Mouse (Mus musculus) MEL (cell line): ENCODE results near the gene Nosip.

Source experiments
- BHLHE40 ChIP-seq: IDR thresholded peaks from 2 replicates; pipeline ENCODE4 v1.6.1; 2012; ENCODE audit warnings: low read depth, mild to moderate bottlenecking, inconsistent platforms, low read length, improper control_type of control experiment, borderline replicate concordance
- CTCF ChIP-seq, 3 experiments: IDR thresholded peaks in 2 of 3; conservative IDR thresholded peaks in 1 of 3; 2 replicates each; pipeline ENCODE4 v1.5.1; 2011 to 2012; ENCODE audit warnings: low read length in 3 of 3, low read depth in 2 of 3, mild to moderate bottlenecking in 2 of 3, improper control_type of control experiment in 1 of 3, inconsistent platforms in 1 of 3, mixed read lengths in 1 of 3, moderate library complexity in 1 of 3; ENCODE audit not compliant: control insufficient read depth in 1 of 3, insufficient read depth in 1 of 3, poor library complexity in 1 of 3, severe bottlenecking in 1 of 3
- EP300 ChIP-seq, 2 experiments: IDR thresholded peaks; 2 replicates each; pipeline ENCODE4 v1.6.1; 2011; ENCODE audit warnings: improper control_type of control experiment in 2 of 2, low read length in 2 of 2, low read depth in 1 of 2, mild to moderate bottlenecking in 1 of 2
- POLR2A ChIP-seq, 2 experiments: IDR thresholded peaks; 2 replicates each; pipeline ENCODE4 v1.6.1; 2011 to 2012; ENCODE audit warnings: low read length in 2 of 2, mild to moderate bottlenecking in 2 of 2, control low read depth in 1 of 2, improper control_type of control experiment in 1 of 2, low read depth in 1 of 2, moderate library complexity in 1 of 2; ENCODE audit not compliant: control insufficient read depth in 1 of 2, insufficient read depth in 1 of 2, poor library complexity in 1 of 2

- TF ChIP-seq POLR2A (IDR thresholded peaks at IDR 0.05; ENCODE audit: control insufficient read depth in 1 of 2, insufficient read depth in 1 of 2, low read depth in 1 of 2, low read length in 2 of 2, poor library complexity in 1 of 2) = no peak
- no peak for TF ChIP-seq CTCF (IDR thresholded peaks at IDR 0.05 in 2 of 3, conservative IDR thresholded peaks at IDR 0.05 in 1 of 3; ENCODE audit: control insufficient read depth in 1 of 3, insufficient read depth in 1 of 3, low read depth in 2 of 3, low read length in 3 of 3, poor library complexity in 1 of 3, severe bottlenecking in 1 of 3)
- TF ChIP-seq EP300 (IDR thresholded peaks at IDR 0.05; ENCODE audit: low read depth in 1 of 2, low read length in 2 of 2) = no peak
- TF ChIP-seq BHLHE40 = no peak
Measured at GRCm38 (mm10) chr7:45118336-45118735, 56.1 kb downstream of the Nosip start.
